Mouse (Mus musculus) small intestine, adult 2 months (tissue): ENCODE measurements around the gene E130308A19Rik.

Experiments used
- CTCF ChIP-seq: fragments of 200-500 bp; IDR thresholded peaks from 2 replicates; pipeline ENCODE4 v1.5.1; 2012; ENCODE audit warnings: low read depth, mild to moderate bottlenecking, control low read depth, inconsistent platforms, low read length, moderate library complexity, mixed read lengths; ENCODE audit not compliant: insufficient replicate concordance, insufficient read length; ENCODE audit errors: extremely low read depth
- POLR2A ChIP-seq: fragments of 200-500 bp; IDR thresholded peaks from 2 replicates; pipeline ENCODE4 v1.6.1; 2012; ENCODE audit warnings: low read depth, mild to moderate bottlenecking, control low read depth, inconsistent platforms, low read length, moderate library complexity

DNA sequence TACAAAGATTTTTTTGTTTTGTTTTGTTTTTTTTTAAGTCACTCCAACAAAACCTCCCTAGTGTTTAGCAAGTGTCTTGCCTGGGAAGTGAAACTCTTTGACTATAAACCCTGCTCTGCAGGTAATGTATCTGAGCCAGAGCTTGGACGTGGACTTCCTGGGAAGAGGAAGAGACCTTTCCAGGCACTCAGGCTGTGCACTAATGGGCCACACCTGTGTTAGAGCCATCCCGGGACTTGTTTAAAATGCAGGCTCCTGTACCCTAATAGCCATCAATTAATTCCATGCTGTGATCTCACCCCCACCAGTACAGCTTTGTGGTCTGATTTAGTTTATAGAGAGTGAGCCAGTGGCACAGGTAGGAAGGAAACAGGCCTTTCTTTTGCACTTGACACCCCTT is 86.9 kb downstream of the E130308A19Rik start:
- TF ChIP-seq CTCF (no peak), POLR2A (no peak)
